Mouse (Mus musculus) spleen, adult 2 months (tissue): ENCODE measurements around the gene Gng11.

Experiments used
- CTCF ChIP-seq: fragments of 200-500 bp; IDR thresholded peaks from 2 replicates; pipeline ENCODE4 v1.5.1; 2011; ENCODE audit warnings: mild to moderate bottlenecking, inconsistent platforms; ENCODE audit not compliant: insufficient read depth, insufficient read length, insufficient replicate concordance; ENCODE audit errors: extremely low read depth
- POLR2A ChIP-seq: fragments of 200-500 bp; IDR thresholded peaks from 2 replicates; pipeline ENCODE4 v1.6.1; 2011; ENCODE audit warnings: low read depth, low read length, inconsistent platforms

GRCm38 (mm10) chr6:4000716-4001115 is 3.0 kb upstream of the Gng11 start:
- TF ChIP-seq CTCF: no peak
- no peak for TF ChIP-seq POLR2A
